Mouse (Mus musculus) midbrain, postnatal 0 days (tissue): ENCODE data around the gene Rgs6. TPM values are rescaled to one million over a fixed set of nuclear protein-coding genes. Genes with fewer than 3 reads are reported as not detected.

Experiments used
- ATAC-seq: fragments of 200-750 bp; cut with Nextera tagmentation; 2 replicates; pipeline ENCODE4 v1.8.0; 2017; ENCODE audit warnings: moderate number of reproducible peaks, mild to moderate bottlenecking, moderate TSS enrichment, moderate library complexity; ENCODE audit not compliant: low FRiP score
- DNase-seq: peaks from one replicate; pipeline ENCODE4 v3.0.0-alpha.2; 2015; ENCODE audit warnings: low spot score
- H3K27ac ChIP-seq: fragments of 300-500 bp; sonication (generic); 2 replicates; pipeline ENCODE4 v1.5.1; 2014; ENCODE audit warnings: low read depth, mild to moderate bottlenecking, low read length, mixed read lengths
- H3K27me3 ChIP-seq: fragments of 300-500 bp; sonication (generic); 2 replicates; pipeline ENCODE4 v1.6.1; 2014; ENCODE audit warnings: low read length, control low read depth, mixed read lengths; ENCODE audit not compliant: insufficient read depth
- H3K36me3 ChIP-seq: fragments of 300-500 bp; sonication (generic); 2 replicates; pipeline ENCODE4 v1.6.1; 2014; ENCODE audit warnings: low read length, control low read depth, mixed read lengths; ENCODE audit not compliant: insufficient read depth
- H3K4me1 ChIP-seq: fragments of 300-500 bp; sonication (generic); 2 replicates; pipeline ENCODE4 v1.6.1; 2014; ENCODE audit warnings: mild to moderate bottlenecking, control low read depth, antibody characterized with exemption, low read length, mixed read lengths; ENCODE audit not compliant: insufficient read depth
- H3K4me2 ChIP-seq: fragments of 300-500 bp; sonication (generic); 2 replicates; pipeline ENCODE4 v1.6.1; 2014; ENCODE audit warnings: low read depth, mild to moderate bottlenecking, low read length, mixed read lengths; ENCODE audit not compliant: poor library complexity, severe bottlenecking
- H3K4me3 ChIP-seq: fragments of 300-500 bp; sonication (generic); 2 replicates; pipeline ENCODE4 v1.5.1; 2014; ENCODE audit warnings: low read depth, mild to moderate bottlenecking, low read length, moderate library complexity
- H3K9ac ChIP-seq: fragments of 300-500 bp; sonication (generic); replicated peaks from 2 replicates; pipeline ENCODE4 v1.6.1; 2014; ENCODE audit warnings: mild to moderate bottlenecking, low read length, moderate library complexity, mixed read lengths; ENCODE audit not compliant: poor library complexity, severe bottlenecking
- H3K9me3 ChIP-seq: fragments of 300-500 bp; sonication (generic); 2 replicates; pipeline ENCODE4 v1.6.1; 2016; ENCODE audit warnings: low read length, control low read depth
- CTCF ChIP-seq: IDR thresholded peaks from 2 replicates; pipeline ENCODE4 v1.5.1; 2016; ENCODE audit warnings: antibody characterized with exemption, mild to moderate bottlenecking
- WGBS: fragments of 180-500 bp; shearing (Covaris S2); extraction: QIAGEN DNeasy Blood & Tissue Kit; methylation state at CpG from one replicate; pipeline ENCODE4 v1.1.7; 2014; 5-methylcytosine and 5-hydroxymethylcytosine counted together
- polyA plus RNA-seq: library from polyadenylated mRNA; unstranded; fragments of >200 nt; fragmentation: Nextera tagmentation; extraction: Ambion mirVana; gene quantifications from 2 replicates; pipeline ENCODE4 v1.2.1, GENCODE M21; 2015
- total RNA-seq: library from RNA; depleted of rRNA; stranded (reverse); fragments of >200 nt; gene quantifications from 2 replicates; pipeline ENCODE4 v1.2.3, GENCODE M21; 2014

The Rgs6 gene
- total and polyA plus RNA-seq, 2 experiments from 2014 or later = 22.0 to 26.3 TPM

DNA sequence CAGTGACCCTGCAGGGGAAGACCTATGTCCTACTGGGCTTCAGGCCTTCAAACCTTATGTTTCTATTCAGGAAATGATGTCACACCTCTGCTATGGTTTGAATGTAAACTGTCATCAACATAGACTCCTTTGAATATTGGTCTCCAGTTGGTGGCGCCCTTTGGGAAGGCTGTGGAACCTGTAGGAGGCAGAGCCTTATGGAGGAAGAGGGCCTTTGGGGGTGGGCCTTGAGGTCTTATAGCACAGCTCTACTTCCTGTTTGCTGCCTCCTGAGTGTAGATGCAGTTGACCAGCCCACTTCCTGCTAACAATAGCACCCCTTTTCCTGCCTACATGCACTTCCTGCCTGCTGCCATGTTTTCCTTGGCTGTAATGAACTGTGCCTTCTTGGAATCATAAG, 19.7 kb upstream of the Rgs6 start:
- Histone ChIP-seq H3K4me2 (no peak overlapping the region), H3K4me3 (no peak overlapping the region), H3K9ac (no peak overlapping the region), H3K4me1 (no peaks in the 10 kb centered on the region), H3K27me3 (no peaks in the 10 kb centered on the region), H3K27ac (no peak overlapping the region), H3K9me3 (no peaks in the 10 kb centered on the region), H3K36me3 (no peaks in the 10 kb centered on the region)
- ATAC-seq (no peak), DNase-seq (no peak)
- 94% methylated on average over 1 of the region's 1 CpGs for WGBS
- peak; percentile 42 for TF ChIP-seq CTCF

DNA sequence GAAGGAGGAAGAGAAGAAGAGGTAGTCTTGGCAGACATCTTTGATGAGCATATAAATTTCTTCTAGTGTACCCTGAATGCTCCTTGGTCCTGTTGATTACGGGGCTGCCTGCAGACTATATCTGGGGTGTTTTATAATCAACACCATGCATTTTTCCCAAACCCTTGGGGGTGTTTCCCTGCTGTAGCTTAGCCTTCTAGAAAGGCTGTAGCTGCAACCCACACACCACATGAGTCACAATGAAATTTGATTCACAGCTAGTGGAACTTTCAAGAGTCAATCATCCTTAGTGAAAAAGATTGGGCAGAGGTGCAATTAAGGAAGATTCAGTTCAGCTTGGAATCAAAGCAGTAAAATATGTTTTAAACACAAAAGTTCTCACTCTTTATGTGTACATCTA, 15.4 kb upstream of the Rgs6 start:
- H3K27me3 ChIP-seq = no peaks in the 10 kb centered on the region
- no peak overlapping the region for H3K27ac ChIP-seq
- no peak for TF ChIP-seq CTCF
- DNase-seq (no peak), ATAC-seq (no peak)
- WGBS = 84% methylated on average over 1 of the region's 1 CpGs
- no peaks in the 10 kb centered on the region for H3K36me3 ChIP-seq
- H3K9ac ChIP-seq = no peak overlapping the region
- no peak overlapping the region for H3K4me3 ChIP-seq
- H3K4me1 ChIP-seq = no peaks in the 10 kb centered on the region
- H3K4me2 ChIP-seq = no peak overlapping the region
- no peaks in the 10 kb centered on the region for H3K9me3 ChIP-seq

DNA sequence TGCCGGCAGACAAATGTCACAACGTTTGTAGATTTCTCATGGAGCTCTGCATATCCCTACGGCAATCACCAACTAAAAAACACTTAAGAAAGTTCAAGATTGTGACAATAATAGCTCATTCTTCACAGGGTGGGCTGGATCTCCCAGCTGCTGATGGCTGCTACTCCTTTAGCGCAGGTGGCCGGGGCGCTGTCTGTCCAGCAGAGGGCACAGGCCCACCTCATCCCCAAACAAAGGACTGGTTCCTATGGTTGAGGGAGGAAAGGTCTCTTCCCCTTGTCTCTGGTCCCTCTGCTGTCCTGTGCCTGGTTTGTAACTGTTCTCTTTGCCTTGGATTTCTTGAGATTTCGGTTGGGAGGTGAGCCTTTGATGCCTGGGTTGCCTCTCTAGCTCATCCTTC, 1.5 kb upstream of the Rgs6 start:
- Histone ChIP-seq H3K9ac (no peak overlapping the region), H3K27me3 (no peaks in the 10 kb centered on the region), H3K4me1 (0 out of 2 replicates have a peak, but pooled peaks cover 3% of the 10 kb centered on the region), H3K27ac (no peak overlapping the region), H3K9me3 (no peaks in the 10 kb centered on the region), H3K4me2 (no peak overlapping the region), H3K36me3 (no peaks in the 10 kb centered on the region), H3K4me3 (no peak overlapping the region)
- TF ChIP-seq CTCF = peak; percentile 58
- DNase-seq (no peak), ATAC-seq (no peak)
- WGBS = 49% methylated on average over 7 of the region's 7 CpGs

DNA sequence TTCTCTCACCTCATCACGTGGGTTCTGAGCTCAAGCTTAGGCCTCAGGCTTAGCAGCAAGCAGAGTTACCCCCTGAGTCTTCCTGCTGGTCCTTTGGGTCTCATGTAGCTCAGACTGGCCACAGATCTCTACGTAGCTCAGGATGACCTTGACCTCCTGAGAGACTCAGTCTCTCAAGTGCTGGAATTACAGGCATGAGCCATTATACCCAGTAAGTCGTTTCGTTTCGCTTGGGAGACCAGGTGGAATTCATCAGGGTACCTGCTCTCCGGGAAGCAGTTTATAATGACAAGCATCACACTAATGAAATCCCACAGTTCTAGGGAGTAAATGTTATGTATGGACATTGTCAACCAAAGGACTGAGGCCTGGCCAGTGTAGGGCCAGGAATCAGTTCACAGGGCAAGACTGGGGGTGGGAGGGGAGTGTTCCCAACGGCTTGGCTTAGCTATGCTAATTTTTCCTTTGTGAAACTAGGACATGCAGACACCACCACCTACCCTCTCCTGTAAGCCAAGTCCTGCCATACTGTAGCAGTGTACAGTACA, 670 bp upstream of the Rgs6 start:
- ATAC-seq (no peak), DNase-seq (no peak)
- TF ChIP-seq CTCF = no peak
- Histone ChIP-seq H3K4me2 (no peak overlapping the region), H3K9me3 (no peaks in the 10 kb centered on the region), H3K27ac (no peak overlapping the region), H3K9ac (no peak overlapping the region), H3K27me3 (no peaks in the 10 kb centered on the region), H3K36me3 (no peaks in the 10 kb centered on the region), H3K4me1 (0 out of 2 replicates have a peak, but pooled peaks cover 3% of the 10 kb centered on the region), H3K4me3 (no peak overlapping the region)
- 65% methylated on average over 7 of the region's 7 CpGs for WGBS

DNA sequence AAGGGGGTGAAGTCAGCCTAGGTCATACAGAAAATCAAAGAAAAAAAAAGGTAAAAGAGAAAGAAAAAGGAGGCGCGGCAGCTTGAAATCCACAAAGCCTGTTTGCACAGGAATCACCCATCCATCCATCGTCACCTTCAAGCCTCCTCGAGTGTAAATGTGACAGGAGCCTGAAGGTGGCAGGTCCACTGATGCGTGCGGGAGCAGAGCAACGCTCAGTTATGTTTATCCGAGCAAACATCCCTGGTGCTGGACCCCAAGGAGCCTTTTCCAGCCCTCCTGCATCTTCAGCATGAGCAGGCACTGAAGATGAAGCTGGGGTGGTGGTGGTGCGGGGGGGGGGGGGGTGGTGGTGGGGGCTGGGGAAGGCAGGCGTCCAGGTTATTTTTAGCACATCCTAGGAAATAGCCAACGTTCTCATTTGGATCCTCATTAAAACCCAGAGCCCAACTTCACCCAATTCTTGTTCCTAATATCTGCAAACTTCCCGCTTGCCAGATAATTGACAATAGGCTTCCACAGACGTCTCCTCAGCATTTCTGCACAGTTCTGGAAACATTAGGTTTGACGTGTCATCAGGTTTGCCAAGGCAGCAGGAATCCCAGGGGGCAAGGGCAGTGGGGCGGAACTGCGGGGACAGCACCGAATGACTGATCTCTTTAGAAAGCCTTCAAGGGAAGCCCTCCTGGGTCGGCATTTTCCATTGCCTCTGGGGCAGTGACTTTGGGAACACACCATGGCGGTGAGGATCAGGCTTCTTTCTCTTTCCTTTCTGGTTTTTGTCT, 946 bp downstream of the Rgs6 start:
- 0 out of 2 replicates have a peak, but pooled peaks cover 3% of the 10 kb centered on the region for H3K4me1 ChIP-seq
- no peak overlapping the region for H3K27ac ChIP-seq
- DNase-seq (peak; percentile 31), ATAC-seq (no peak)
- H3K27me3 ChIP-seq = no peaks in the 10 kb centered on the region
- no peak overlapping the region for H3K4me2 ChIP-seq
- no peak overlapping the region for H3K9ac ChIP-seq
- TF ChIP-seq CTCF = 0 out of 2 replicates have a peak, but pooled peaks have one; percentile 13
- no peaks in the 10 kb centered on the region for H3K36me3 ChIP-seq
- 30% methylated on average over 18 of the region's 19 CpGs for WGBS
- H3K4me3 ChIP-seq = no peak overlapping the region
- no peaks in the 10 kb centered on the region for H3K9me3 ChIP-seq

DNA sequence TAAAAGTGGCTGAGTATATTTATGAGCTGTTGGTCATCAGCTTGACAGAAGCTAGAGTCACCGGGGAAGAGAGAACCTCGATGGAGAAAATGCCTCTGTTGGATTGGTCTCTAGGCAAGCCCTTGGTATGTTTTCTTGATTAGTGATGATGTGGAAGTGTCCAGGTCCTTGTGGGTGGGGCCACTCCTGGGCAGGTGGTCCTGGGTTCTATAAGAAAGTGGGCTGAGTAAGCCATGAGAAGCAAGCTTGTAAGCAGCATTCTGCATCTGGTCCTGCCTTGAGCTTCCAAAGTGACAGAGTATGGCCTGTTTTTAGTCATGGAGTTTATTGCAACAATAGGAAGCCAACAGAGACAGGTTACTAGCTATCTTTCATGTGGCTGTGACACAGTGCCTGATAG, 10.9 kb downstream of the Rgs6 start:
- Histone ChIP-seq H3K36me3 (no peaks in the 10 kb centered on the region), H3K4me2 (no peak overlapping the region), H3K27me3 (no peaks in the 10 kb centered on the region), H3K9me3 (no peaks in the 10 kb centered on the region), H3K4me3 (no peak overlapping the region), H3K4me1 (no peaks in the 10 kb centered on the region), H3K27ac (no peak overlapping the region), H3K9ac (no peak overlapping the region)
- no peak for ATAC-seq
- DNase-seq = no peak
- 97% methylated on average over 2 of the region's 2 CpGs for WGBS
- no peak for TF ChIP-seq CTCF
